Mouse (Mus musculus) retina, postnatal 7 days (tissue): ENCODE data around the gene Ttyh2.

Experiments used
- DNase-seq: peaks from one replicate; pipeline ENCODE4 v3.0.0-alpha.2; 2012; ENCODE audit warnings: low read depth, low spot score

Gene Ttyh2

GRCm38 (mm10) chr11:114675341-114675825 is at the start of gene Ttyh2:
TSS of gene Ttyh2 (plus strand) at chr11:114675431.
- DNase-seq = peak; percentile 64

GRCm38 (mm10) chr11:114626071-114626690 is 49.0 kb upstream of the Ttyh2 start:
- no peak for DNase-seq

- no peak for DNase-seq
These were observed 48.2 kb upstream of the Ttyh2 start for GRCm38 (mm10) chr11:114627036-114627435.

GRCm38 (mm10) chr11:114628032-114628431 is 47.2 kb upstream of the Ttyh2 start:
- DNase-seq = no peak

GRCm38 (mm10) chr11:114630044-114630443 is 45.2 kb upstream of the Ttyh2 start:
- DNase-seq = no peak

- DNase-seq = no peak
These were observed 43.0 kb upstream of the Ttyh2 start for GRCm38 (mm10) chr11:114632266-114632665.

- peak; percentile 85 for DNase-seq
These were observed 38.9 kb upstream of the Ttyh2 start for GRCm38 (mm10) chr11:114636292-114636691.

- DNase-seq = no peak
These were observed 38.3 kb upstream of the Ttyh2 start for GRCm38 (mm10) chr11:114636727-114637505.

GRCm38 (mm10) chr11:114638647-114639290 is 36.5 kb upstream of the Ttyh2 start:
- DNase-seq = no peak

- DNase-seq = no peak
These were observed 35.5 kb upstream of the Ttyh2 start for GRCm38 (mm10) chr11:114639681-114640103.

- DNase-seq = no peak
These were observed 34.6 kb upstream of the Ttyh2 start for GRCm38 (mm10) chr11:114640658-114641057.

- no peak for DNase-seq
These were observed 34.1 kb upstream of the Ttyh2 start for GRCm38 (mm10) chr11:114641136-114641535.

- no peak for DNase-seq
These were observed 33.0 kb upstream of the Ttyh2 start for GRCm38 (mm10) chr11:114642184-114642583.

GRCm38 (mm10) chr11:114642926-114643325 is 32.3 kb upstream of the Ttyh2 start:
- DNase-seq = no peak

- no peak for DNase-seq
These were observed 31.1 kb upstream of the Ttyh2 start for GRCm38 (mm10) chr11:114644122-114644521.

- DNase-seq = no peak
These were observed 25.7 kb upstream of the Ttyh2 start for GRCm38 (mm10) chr11:114649510-114649909.

GRCm38 (mm10) chr11:114652531-114652930 is 22.7 kb upstream of the Ttyh2 start:
- no peak for DNase-seq

- no peak for DNase-seq
These were observed 21.6 kb upstream of the Ttyh2 start for GRCm38 (mm10) chr11:114653664-114654063.

GRCm38 (mm10) chr11:114654552-114654951 is 20.7 kb upstream of the Ttyh2 start:
- no peak for DNase-seq

GRCm38 (mm10) chr11:114655350-114656008 is 19.8 kb upstream of the Ttyh2 start:
- DNase-seq = no peak

- DNase-seq = no peak
These were observed 18.1 kb upstream of the Ttyh2 start for GRCm38 (mm10) chr11:114656994-114657644.
